Mouse (Mus musculus) left cerebral cortex, postnatal 4 days (tissue): ENCODE measurements at regions not wholly inside any gene's neighbourhood (a gene's known extent, or its start where the extent isn't known, plus 50 kb on each side); places are given as distances from the start of the nearest gene placed in this dataset.
"Not testable (repeated sequence)": the region's sequence is repeated elsewhere in the genome, so short reads cannot be mapped to it uniquely, and the experiment has no call there.

Experiments used
- DNase-seq: peaks from one replicate; pipeline ENCODE4 v3.0.0-alpha.2; 2022
- intact Hi-C: fragments of 180-260 bp; cut with DNase I; formaldehyde crosslinking; loops from one replicate; pipeline ENCODE4 v1.15.1; 2025

GRCm38 (mm10) chr13:52282500-52282899 is 248.6 kb downstream of the Diras2 start:
- DNase-seq: no peak
- intact Hi-C loops: no loop called here

GRCm38 (mm10) chr13:52283456-52283855 is 247.6 kb downstream of the Diras2 start:
- intact Hi-C loops: no loop called here
- no peak for DNase-seq

- DNase-seq: no peak
- intact Hi-C loops: no loop called here
Measured at GRCm38 (mm10) chr13:52284026-52284801, 246.9 kb downstream of the Diras2 start.

- no peak for DNase-seq
- intact Hi-C loops: no loop called here
Measured at GRCm38 (mm10) chr13:52288400-52288799, 242.7 kb downstream of the Diras2 start.

GRCm38 (mm10) chr13:52295847-52296246 is 235.2 kb downstream of the Diras2 start:
- DNase-seq: no peak
- intact Hi-C loops: no loop called here

GRCm38 (mm10) chr13:52296541-52297276 is 234.4 kb downstream of the Diras2 start:
- intact Hi-C loops: no loop called here
- DNase-seq: no peak

GRCm38 (mm10) chr13:52297277-52297623 is 233.8 kb downstream of the Diras2 start:
- intact Hi-C loops: no loop called here
- no peak for DNase-seq

- DNase-seq: no peak
- intact Hi-C loops: no loop called here
Measured at GRCm38 (mm10) chr13:52298362-52298761, 232.7 kb downstream of the Diras2 start.

- intact Hi-C loops, DNase-seq: not testable (repeated sequence)
Measured at GRCm38 (mm10) chr13:52305328-52305727, 225.8 kb downstream of the Diras2 start.

GRCm38 (mm10) chr13:52306783-52307440 is 224.2 kb downstream of the Diras2 start:
- intact Hi-C loops: no loop called here
- DNase-seq: no peak

GRCm38 (mm10) chr13:52310954-52311353 is 220.1 kb downstream of the Diras2 start:
- intact Hi-C loops: no loop called here
- peak; percentile 15 for DNase-seq

- no peak for DNase-seq
- intact Hi-C loops: no loop called here
Measured at GRCm38 (mm10) chr13:52318276-52318675, 212.8 kb downstream of the Diras2 start.

GRCm38 (mm10) chr13:52323691-52324090 is 207.4 kb downstream of the Diras2 start:
- intact Hi-C loops: no loop called here
- DNase-seq: peak; percentile 49

- intact Hi-C loops, DNase-seq: not testable (repeated sequence)
Measured at GRCm38 (mm10) chr13:52324378-52324777, 206.7 kb downstream of the Diras2 start.

- DNase-seq, intact Hi-C loops: not testable (repeated sequence)
Measured at GRCm38 (mm10) chr13:52325647-52326046, 205.4 kb downstream of the Diras2 start.

- intact Hi-C loops: no loop called here
- DNase-seq: no peak
Measured at GRCm38 (mm10) chr13:52327734-52328133, 203.3 kb downstream of the Diras2 start.

GRCm38 (mm10) chr13:52328766-52329165 is 202.3 kb downstream of the Diras2 start:
- no peak for DNase-seq
- intact Hi-C loops: no loop called here

- intact Hi-C loops: no loop called here
- peak; percentile 69 for DNase-seq
Measured at GRCm38 (mm10) chr13:52331068-52331467, 200.0 kb downstream of the Diras2 start.

- DNase-seq: no peak
- intact Hi-C loops: no loop called here
Measured at GRCm38 (mm10) chr13:52334962-52335361, 196.1 kb downstream of the Diras2 start.

- intact Hi-C loops: no loop called here
- DNase-seq: no peak
Measured at GRCm38 (mm10) chr13:52337936-52338335, 193.1 kb downstream of the Diras2 start.

- intact Hi-C loops: no loop called here
- DNase-seq: no peak
Measured at GRCm38 (mm10) chr13:52339156-52339555, 191.9 kb downstream of the Diras2 start.

GRCm38 (mm10) chr13:52341981-52342380 is 189.1 kb downstream of the Diras2 start:
- intact Hi-C loops: no loop called here
- DNase-seq: no peak
